Mouse (Mus musculus): ENCODE measurements at regions not wholly inside any gene's neighbourhood (a gene's known extent, or its start where the extent isn't known, plus 50 kb on each side); places are given as distances from the start of the nearest gene placed in this dataset.

GRCm38 (mm10) chr2:172662165-172662564, 112.8 kb downstream of the Tfap2c start:
- TF ChIP-seq MYOG (IDR thresholded peaks at IDR 0.05; ENCODE audit: control insufficient read depth, extremely low read depth, insufficient read length) = no peak
- TF ChIP-seq CTCF (IDR thresholded peaks at IDR 0.05; ENCODE audit: control insufficient read depth, insufficient read depth, insufficient read length) = no peak
- TF ChIP-seq FOSL1 (IDR thresholded peaks at IDR 0.05; ENCODE audit: insufficient read depth, low read length, poor library complexity, severe bottlenecking) = no peak
- no peak for TF ChIP-seq MAX (IDR thresholded peaks at IDR 0.05)
- no peak for TF ChIP-seq MYOD1 (IDR thresholded peaks at IDR 0.05; ENCODE audit: control insufficient read depth, insufficient read length, low read depth)
- TF ChIP-seq CEBPB (IDR thresholded peaks at IDR 0.05; ENCODE audit: low read depth) = no peak

All from C2C12 (cell line).